Mouse (Mus musculus): ENCODE data around the gene Selplg.

GRCm38 (mm10) chr5:113847636-113848035 is 15.2 kb upstream of the Selplg start:
- no peak for TF ChIP-seq POLR2A (IDR thresholded peaks at IDR 0.05; ENCODE audit: extremely low read depth, insufficient read depth, low read length)
- no peak for TF ChIP-seq CTCF (IDR thresholded peaks at IDR 0.05; ENCODE audit: extremely low read depth, insufficient read depth, low read length)

Measured in cortical plate, adult 2 months (tissue).